Mouse (Mus musculus) liver, adult 2 months (tissue): ENCODE results near the gene Ckap4.

Source experiments
- CTCF ChIP-seq: fragments of 200-500 bp; IDR thresholded peaks from 2 replicates; pipeline ENCODE4 v1.5.1; 2011; ENCODE audit warnings: low read depth, low read length, control low read depth
- POLR2A ChIP-seq: fragments of 200-500 bp; IDR thresholded peaks from 2 replicates; pipeline ENCODE4 v1.6.1; 2011; ENCODE audit warnings: low read length, control low read depth; ENCODE audit not compliant: insufficient read depth; ENCODE audit errors: extremely low read depth

- TF ChIP-seq CTCF (no peak), POLR2A (no peak)
Measured at GRCm38 (mm10) chr10:84527070-84527469, 6.8 kb downstream of the Ckap4 start.
